Comparison of ENCODE assay signal across 13 mouse cellular contexts in genomic region chr2:32314831-32315230, GRCm38 (mm10). TPM values are rescaled to one million over a fixed set of nuclear protein-coding genes. Genes with fewer than 3 reads are reported as not detected.
A peak's percentile ranks its signal among the peaks of the same experiment; 100 is the strongest.
DNase-seq lines count a peak whose midpoint lies in the region; ATAC-seq and TF ChIP-seq lines count a peak whose summit lies in the region.
"Had no signal": no experiment of that assay in that cellular context is flagged by ENCODE, and none has a peak within 500 bp of the region (broad histone marks: within the 10 kb centered on the region; RNA-seq: fewer than 3 reads in every experiment).

No protein-coding gene starts in this region.

- no peak for TF ChIP-seq CTCF in stomach, postnatal 0 days (IDR thresholded peaks at IDR 0.05; ENCODE audit: low read depth)

- 98% methylated on average over 14 of the region's 14 CpGs for WGBS in forebrain, embryonic 10.5 days
- WGBS in forebrain, embryonic 13.5 days, result 94% methylated on average over 14 of the region's 14 CpGs
- WGBS in hindbrain, embryonic 12.5 days, result 94% methylated on average over 14 of the region's 14 CpGs
- 96% methylated on average over 14 of the region's 14 CpGs for WGBS in hindbrain, embryonic 16.5 days
- WGBS in stomach, embryonic 14.5 days, result 89% methylated on average over 14 of the region's 14 CpGs
- 93% methylated on average over 14 of the region's 14 CpGs for WGBS in stomach, postnatal 0 days
- WGBS in liver, embryonic 12.5 days (ENCODE audit: insufficient replicate concordance), result 80% methylated on average over 14 of the region's 14 CpGs

- H3K4me2 ChIP-seq in forebrain, embryonic 13.5 days, result no peak overlapping the region
- no peak overlapping the region for H3K4me2 ChIP-seq in hindbrain, embryonic 12.5 days (replicated peaks)
- H3K4me2 ChIP-seq in hindbrain, embryonic 16.5 days (ENCODE audit: low read length), result no peak overlapping the region
- peak overlapping the region; percentile 30; the same call in 1 of the 2 replicates for H3K4me2 ChIP-seq in stomach, embryonic 14.5 days (replicated peaks; ENCODE audit: low read depth, low read length)
- H3K4me2 ChIP-seq in stomach, postnatal 0 days (replicated peaks; ENCODE audit: low read depth), result no peak overlapping the region
- H3K4me2 ChIP-seq in liver, embryonic 12.5 days, result no peak overlapping the region
- H3K4me2 ChIP-seq: liver, embryonic 15.5 days had no signal

- H3K4me1 ChIP-seq in forebrain, embryonic 10.5 days, result peaks cover 81% of the 10 kb centered on the region
- H3K4me1 ChIP-seq in forebrain, embryonic 13.5 days, result peaks cover 40% of the 10 kb centered on the region
- H3K4me1 ChIP-seq in hindbrain, embryonic 12.5 days, result peaks cover 62% of the 10 kb centered on the region
- H3K4me1 ChIP-seq in hindbrain, embryonic 16.5 days (ENCODE audit: control insufficient read depth, insufficient read depth, low read depth, low read length), result peaks cover 8% of the 10 kb centered on the region
- peaks cover 53% of the 10 kb centered on the region for H3K4me1 ChIP-seq in stomach, embryonic 14.5 days (ENCODE audit: control insufficient read depth, insufficient read depth, low read length)
- H3K4me1 ChIP-seq in stomach, postnatal 0 days (replicated peaks; ENCODE audit: control insufficient read depth, insufficient read depth), result peaks cover 8% of the 10 kb centered on the region
- peaks cover 36% of the 10 kb centered on the region for H3K4me1 ChIP-seq in liver, embryonic 12.5 days

- no peak overlapping the region for H3K4me3 ChIP-seq in forebrain, embryonic 10.5 days
- H3K4me3 ChIP-seq in forebrain, embryonic 13.5 days, result no peak overlapping the region
- no peak overlapping the region for H3K4me3 ChIP-seq in hindbrain, embryonic 12.5 days
- no peak overlapping the region for H3K4me3 ChIP-seq in hindbrain, embryonic 16.5 days (ENCODE audit: low read length)
- H3K4me3 ChIP-seq in stomach, embryonic 14.5 days (ENCODE audit: low read depth, low read length), result no peak overlapping the region
- H3K4me3 ChIP-seq in stomach, postnatal 0 days (ENCODE audit: low read depth, low read length), result no peak overlapping the region
- no peak overlapping the region for H3K4me3 ChIP-seq in liver, embryonic 12.5 days
- H3K4me3 ChIP-seq: left cerebral cortex, adult 2 months; liver, embryonic 15.5 days had no signal

- no peak for TF ChIP-seq EP300 in stomach, postnatal 0 days (optimal IDR thresholded peaks at IDR 0.05)

- no peak overlapping the region for H3K9ac ChIP-seq in forebrain, embryonic 13.5 days
- H3K9ac ChIP-seq in hindbrain, embryonic 12.5 days, result no peak overlapping the region
- no peak overlapping the region for H3K9ac ChIP-seq in hindbrain, embryonic 16.5 days (ENCODE audit: low read depth, low read length)
- H3K9ac ChIP-seq in stomach, embryonic 14.5 days (replicated peaks; ENCODE audit: low read depth, low read length), result no peak overlapping the region
- no peak overlapping the region for H3K9ac ChIP-seq in stomach, postnatal 0 days (ENCODE audit: low read length)
- no peak overlapping the region for H3K9ac ChIP-seq in liver, embryonic 12.5 days
- H3K9ac ChIP-seq: liver, embryonic 15.5 days had no signal

- ATAC-seq in forebrain, embryonic 13.5 days, result no peak
- ATAC-seq in hindbrain, embryonic 12.5 days (ENCODE audit: low FRiP score), result no peak
- ATAC-seq in hindbrain, embryonic 16.5 days, result no peak
- no peak for ATAC-seq in stomach, embryonic 14.5 days (ENCODE audit: insufficient number of reproducible peaks, insufficient read depth, low FRiP score, low read depth)
- no peak for ATAC-seq in stomach, postnatal 0 days (ENCODE audit: low FRiP score, low TSS enrichment)
- ATAC-seq in granulocyte monocyte progenitor cell, adult 5-6 weeks (replicated peaks; ENCODE audit: poor library complexity, severe bottlenecking), result no peak
- ATAC-seq in liver, embryonic 12.5 days, result no peak

- no peaks in the 10 kb centered on the region for H3K9me3 ChIP-seq in forebrain, embryonic 10.5 days
- no peaks in the 10 kb centered on the region for H3K9me3 ChIP-seq in forebrain, embryonic 13.5 days (replicated peaks)
- H3K9me3 ChIP-seq in hindbrain, embryonic 12.5 days (replicated peaks), result no peaks in the 10 kb centered on the region
- no peaks in the 10 kb centered on the region for H3K9me3 ChIP-seq in hindbrain, embryonic 16.5 days (ENCODE audit: control insufficient read depth, low read length)
- H3K9me3 ChIP-seq in stomach, embryonic 14.5 days (ENCODE audit: control insufficient read depth, low read depth, low read length), result no peaks in the 10 kb centered on the region
- no peaks in the 10 kb centered on the region for H3K9me3 ChIP-seq in stomach, postnatal 0 days (ENCODE audit: control insufficient read depth, low read length)
- no peaks in the 10 kb centered on the region for H3K9me3 ChIP-seq in liver, embryonic 12.5 days (replicated peaks)
- H3K9me3 ChIP-seq: liver, embryonic 15.5 days had no signal

- peaks cover 6% of the 10 kb centered on the region for H3K36me3 ChIP-seq in forebrain, embryonic 10.5 days (replicated peaks)
- peaks cover 12% of the 10 kb centered on the region for H3K36me3 ChIP-seq in forebrain, embryonic 13.5 days (ENCODE audit: poor library complexity, severe bottlenecking)
- peaks cover 6% of the 10 kb centered on the region for H3K36me3 ChIP-seq in hindbrain, embryonic 12.5 days
- H3K36me3 ChIP-seq in hindbrain, embryonic 16.5 days (ENCODE audit: control insufficient read depth, insufficient read depth, low read length), result peaks cover 15% of the 10 kb centered on the region
- peaks cover 9% of the 10 kb centered on the region; the same call in 1 of the 2 replicates for H3K36me3 ChIP-seq in stomach, embryonic 14.5 days (ENCODE audit: control insufficient read depth, insufficient read depth, low read length)
- H3K36me3 ChIP-seq in stomach, postnatal 0 days (ENCODE audit: control insufficient read depth, insufficient read depth, low read length), result no peaks in the 10 kb centered on the region
- H3K36me3 ChIP-seq in liver, embryonic 12.5 days, result no peaks in the 10 kb centered on the region
- H3K36me3 ChIP-seq: liver, embryonic 15.5 days had no signal

- no peak for DNase-seq in forebrain, embryonic 10.5 days (ENCODE audit: extremely low spot score, low spot score)
- DNase-seq in stomach, postnatal 0 days (ENCODE audit: low spot score), result no peak
- DNase-seq: adrenal gland, adult 8-10 months; kidney, adult 11 months had no signal

- peak overlapping the region; percentile 84; the same call in 1 of the 2 replicates for H3K27ac ChIP-seq in forebrain, embryonic 10.5 days
- H3K27ac ChIP-seq in forebrain, embryonic 13.5 days, result no peak overlapping the region
- peak overlapping the region; percentile 69; the same call in 1 of the 2 replicates for H3K27ac ChIP-seq in hindbrain, embryonic 12.5 days
- H3K27ac ChIP-seq in hindbrain, embryonic 16.5 days (ENCODE audit: low read depth, low read length), result no peak overlapping the region
- peak overlapping the region; percentile 99 for H3K27ac ChIP-seq in stomach, embryonic 14.5 days (ENCODE audit: low read length)
- H3K27ac ChIP-seq in stomach, postnatal 0 days (replicated peaks), result no peak overlapping the region
- no peak overlapping the region for H3K27ac ChIP-seq in liver, embryonic 12.5 days
- H3K27ac ChIP-seq: liver, embryonic 15.5 days had no signal

- H3K27me3 ChIP-seq in forebrain, embryonic 10.5 days (ENCODE audit: poor library complexity, severe bottlenecking), result peaks cover 84% of the 10 kb centered on the region
- peaks cover 32% of the 10 kb centered on the region for H3K27me3 ChIP-seq in forebrain, embryonic 13.5 days
- H3K27me3 ChIP-seq in hindbrain, embryonic 12.5 days, result peaks cover 51% of the 10 kb centered on the region
- H3K27me3 ChIP-seq in hindbrain, embryonic 16.5 days (replicated peaks; ENCODE audit: control insufficient read depth, insufficient read depth, low read length), result no peaks in the 10 kb centered on the region
- no peaks in the 10 kb centered on the region for H3K27me3 ChIP-seq in stomach, embryonic 14.5 days (ENCODE audit: control insufficient read depth, insufficient read depth, low read length)
- no peaks in the 10 kb centered on the region for H3K27me3 ChIP-seq in stomach, postnatal 0 days (ENCODE audit: control insufficient read depth, insufficient read depth, low read length)
- peaks cover 96% of the 10 kb centered on the region for H3K27me3 ChIP-seq in liver, embryonic 12.5 days (replicated peaks)

RNA-seq across cellular contexts. Expression of gene Swi5, which starts 27.0 kb away (rescaled TPM):
- 529 and 531 TPM in 2 replicates for polyA plus RNA-seq in forebrain, embryonic 10.5 days (2016; fragmentation: Nextera tagmentation; extraction: Ambion mirVana)
- 466 and 470 TPM in 2 replicates for polyA plus RNA-seq in forebrain, embryonic 13.5 days (2015; fragmentation: Nextera tagmentation; extraction: Ambion mirVana)
- 380 and 382 TPM in 2 replicates for polyA plus RNA-seq in hindbrain, embryonic 12.5 days (2016; fragmentation: Nextera tagmentation; extraction: Ambion mirVana)
- polyA plus RNA-seq in hindbrain, embryonic 16.5 days (2015; fragmentation: Nextera tagmentation; extraction: Ambion mirVana), result 378 and 447 TPM in 2 replicates
- 137 and 143 TPM in 2 replicates for polyA plus RNA-seq in stomach, embryonic 14.5 days (2014; fragmentation: Nextera tagmentation; extraction: Ambion mirVana)
- 254 and 313 TPM in 2 replicates for polyA plus RNA-seq in stomach, postnatal 0 days (2015; fragmentation: Nextera tagmentation; extraction: Ambion mirVana)
- 283 and 409 TPM in 2 replicates for total RNA-seq in granulocyte monocyte progenitor cell, adult 5-6 weeks (2014; fragmentation: Nextera tagmentation)
- 384 and 442 TPM in 2 replicates for total RNA-seq in granulocyte monocyte progenitor cell, adult 5-6 weeks (2017)
- polyA plus RNA-seq in liver, embryonic 12.5 days (2016; fragmentation: Nextera tagmentation; extraction: Ambion mirVana), result 214 and 218 TPM in 2 replicates

RNA-seq across cellular contexts. Expression of gene Golga2, which starts 27.6 kb away (rescaled TPM):
- 16.6 and 17.4 TPM in 2 replicates for polyA plus RNA-seq in forebrain, embryonic 10.5 days (2016; fragmentation: Nextera tagmentation; extraction: Ambion mirVana)
- 20.5 and 23.4 TPM in 2 replicates for polyA plus RNA-seq in forebrain, embryonic 13.5 days (2015; fragmentation: Nextera tagmentation; extraction: Ambion mirVana)
- 31.5 and 31.6 TPM in 2 replicates for polyA plus RNA-seq in hindbrain, embryonic 12.5 days (2016; fragmentation: Nextera tagmentation; extraction: Ambion mirVana)
- polyA plus RNA-seq in hindbrain, embryonic 16.5 days (2015; fragmentation: Nextera tagmentation; extraction: Ambion mirVana), result 25.5 and 30.1 TPM in 2 replicates
- 23.1 and 24.3 TPM in 2 replicates for polyA plus RNA-seq in stomach, embryonic 14.5 days (2014; fragmentation: Nextera tagmentation; extraction: Ambion mirVana)
- 18.1 and 18.5 TPM in 2 replicates for polyA plus RNA-seq in stomach, postnatal 0 days (2015; fragmentation: Nextera tagmentation; extraction: Ambion mirVana)
- total RNA-seq in granulocyte monocyte progenitor cell, adult 5-6 weeks (2014; fragmentation: Nextera tagmentation), result 32.2 and 38.0 TPM in 2 replicates
- 49.7 and 50.9 TPM in 2 replicates for total RNA-seq in granulocyte monocyte progenitor cell, adult 5-6 weeks (2017)
- 13.0 and 14.4 TPM in 2 replicates for polyA plus RNA-seq in liver, embryonic 12.5 days (2016; fragmentation: Nextera tagmentation; extraction: Ambion mirVana)

RNA-seq across cellular contexts. Expression of gene Ciz1, which starts 37.3 kb away (rescaled TPM):
- polyA plus RNA-seq in forebrain, embryonic 10.5 days (2016; fragmentation: Nextera tagmentation; extraction: Ambion mirVana), result 57.7 and 70.3 TPM in 2 replicates
- 49.0 and 52.4 TPM in 2 replicates for polyA plus RNA-seq in forebrain, embryonic 13.5 days (2015; fragmentation: Nextera tagmentation; extraction: Ambion mirVana)
- polyA plus RNA-seq in hindbrain, embryonic 12.5 days (2016; fragmentation: Nextera tagmentation; extraction: Ambion mirVana), result 59.1 and 66.3 TPM in 2 replicates
- 41.1 and 57.5 TPM in 2 replicates for polyA plus RNA-seq in hindbrain, embryonic 16.5 days (2015; fragmentation: Nextera tagmentation; extraction: Ambion mirVana)
- 44.7 and 45.4 TPM in 2 replicates for polyA plus RNA-seq in stomach, embryonic 14.5 days (2014; fragmentation: Nextera tagmentation; extraction: Ambion mirVana)
- 14.0 and 16.1 TPM in 2 replicates for polyA plus RNA-seq in stomach, postnatal 0 days (2015; fragmentation: Nextera tagmentation; extraction: Ambion mirVana)
- total RNA-seq in granulocyte monocyte progenitor cell, adult 5-6 weeks (2014; fragmentation: Nextera tagmentation), result 80.5 and 92.0 TPM in 2 replicates
- 50.8 and 52.0 TPM in 2 replicates for total RNA-seq in granulocyte monocyte progenitor cell, adult 5-6 weeks (2017)
- polyA plus RNA-seq in liver, embryonic 12.5 days (2016; fragmentation: Nextera tagmentation; extraction: Ambion mirVana), result 24.8 and 27.1 TPM in 2 replicates

RNA-seq across cellular contexts. Expression of gene Dnm1, which starts 38.3 kb away (rescaled TPM):
- polyA plus RNA-seq in forebrain, embryonic 10.5 days (2016; fragmentation: Nextera tagmentation; extraction: Ambion mirVana), result 7.8 and 9.7 TPM in 2 replicates
- polyA plus RNA-seq in forebrain, embryonic 13.5 days (2015; fragmentation: Nextera tagmentation; extraction: Ambion mirVana), result 13.7 and 20.2 TPM in 2 replicates
- polyA plus RNA-seq in hindbrain, embryonic 12.5 days (2016; fragmentation: Nextera tagmentation; extraction: Ambion mirVana), result 44.4 and 47.5 TPM in 2 replicates
- polyA plus RNA-seq in hindbrain, embryonic 16.5 days (2015; fragmentation: Nextera tagmentation; extraction: Ambion mirVana), result 71.2 and 79.0 TPM in 2 replicates
- 20.5 and 22.6 TPM in 2 replicates for polyA plus RNA-seq in stomach, embryonic 14.5 days (2014; fragmentation: Nextera tagmentation; extraction: Ambion mirVana)
- polyA plus RNA-seq in stomach, postnatal 0 days (2015; fragmentation: Nextera tagmentation; extraction: Ambion mirVana), result 5.6 and 6.2 TPM in 2 replicates
- 0.85 TPM in 1 of 2 replicates, not detected in the other for total RNA-seq in granulocyte monocyte progenitor cell, adult 5-6 weeks (2014; fragmentation: Nextera tagmentation)
- total RNA-seq in granulocyte monocyte progenitor cell, adult 5-6 weeks (2017), result not detected in 2 replicates
- polyA plus RNA-seq in liver, embryonic 12.5 days (2016; fragmentation: Nextera tagmentation; extraction: Ambion mirVana), result 2.4 and 3.1 TPM in 2 replicates
- total RNA-seq: megakaryocyte progenitor cell, adult 5-6 weeks had no signal

RNA-seq across cellular contexts. Expression of gene Uck1, which starts 54.9 kb away (rescaled TPM):
- 83.6 and 91.4 TPM in 2 replicates for polyA plus RNA-seq in forebrain, embryonic 10.5 days (2016; fragmentation: Nextera tagmentation; extraction: Ambion mirVana)
- 76.9 and 89.3 TPM in 2 replicates for polyA plus RNA-seq in forebrain, embryonic 13.5 days (2015; fragmentation: Nextera tagmentation; extraction: Ambion mirVana)
- polyA plus RNA-seq in hindbrain, embryonic 12.5 days (2016; fragmentation: Nextera tagmentation; extraction: Ambion mirVana), result 61.8 and 67.3 TPM in 2 replicates
- 99.1 and 101 TPM in 2 replicates for polyA plus RNA-seq in hindbrain, embryonic 16.5 days (2015; fragmentation: Nextera tagmentation; extraction: Ambion mirVana)
- 64.7 and 65.3 TPM in 2 replicates for polyA plus RNA-seq in stomach, embryonic 14.5 days (2014; fragmentation: Nextera tagmentation; extraction: Ambion mirVana)
- 32.2 and 34.8 TPM in 2 replicates for polyA plus RNA-seq in stomach, postnatal 0 days (2015; fragmentation: Nextera tagmentation; extraction: Ambion mirVana)
- total RNA-seq in granulocyte monocyte progenitor cell, adult 5-6 weeks (2014; fragmentation: Nextera tagmentation), result 37.7 and 43.5 TPM in 2 replicates
- 28.8 and 33.7 TPM in 2 replicates for total RNA-seq in granulocyte monocyte progenitor cell, adult 5-6 weeks (2017)
- 39.9 and 42.0 TPM in 2 replicates for polyA plus RNA-seq in liver, embryonic 12.5 days (2016; fragmentation: Nextera tagmentation; extraction: Ambion mirVana)

Comparison
In these comparisons a context has a peak if more than half of its experiments do, and no peak if none do; other contexts are left out.
1. H3K27ac ChIP-seq: peak in forebrain, embryonic 10.5 days (single experiment), hindbrain, embryonic 12.5 days (single experiment) and stomach, embryonic 14.5 days (single experiment); none in forebrain, embryonic 13.5 days (single experiment), hindbrain, embryonic 16.5 days (single experiment), stomach, postnatal 0 days (single experiment) and liver, embryonic 12.5 days (single experiment).